Mouse (Mus musculus): Measurements from ENCODE around the gene Zbtb1. TPM values are rescaled to one million over a fixed set of nuclear protein-coding genes. Genes with fewer than 3 reads are reported as not detected.

Zbtb1 gene
- 0.30 and 0.34 TPM in 2 replicates for polyA plus RNA-seq (2012; rRNA removed)

GRCm38 (mm10) chr12:76369978-76370830 is at the start of gene Zbtb1:
Zbtb1 (plus strand) TSS chr12:76370266.
- H3K4me1 ChIP-seq (ENCODE audit: control insufficient read depth, insufficient read depth, low read length) = peaks cover 11% of the 10 kb centered on the region
- peak within 1 kb of the TSS; percentile 89 for H3K27ac ChIP-seq (ENCODE audit: control insufficient read depth, insufficient read depth, low read depth, low read length)
- H3K27me3 ChIP-seq (ENCODE audit: control insufficient read depth, insufficient read depth, low read length) = no peaks in the 10 kb centered on the region
- H3K4me3 ChIP-seq (ENCODE audit: control insufficient read depth, low read depth, low read length) = peak within 1 kb of the TSS; percentile 89
- no peak; the same call in 1 of the 2 replicates for TF ChIP-seq POLR2A (IDR thresholded peaks at IDR 0.05; ENCODE audit: control insufficient read depth, low read depth, low read length)
- no peak for TF ChIP-seq CTCF (IDR thresholded peaks at IDR 0.05; ENCODE audit: control insufficient read depth, insufficient read depth, insufficient replicate concordance, low read depth, low read length)
- no peaks in the 10 kb centered on the region; the same call in 1 of the 2 replicates for H3K36me3 ChIP-seq (ENCODE audit: control insufficient read depth, insufficient read depth, low read length)

GRCm38 (mm10) chr12:76324679-76325431 is 45.2 kb upstream of the Zbtb1 start, which contains the start of gene Akap5:
Akap5 (plus strand) TSS chr12:76324891.
- H3K27me3 ChIP-seq (ENCODE audit: control insufficient read depth, insufficient read depth, low read length) = no peaks in the 10 kb centered on the region
- peak within 1 kb of the TSS; percentile 88 for H3K4me3 ChIP-seq (ENCODE audit: control insufficient read depth, low read depth, low read length)
- H3K27ac ChIP-seq (ENCODE audit: control insufficient read depth, insufficient read depth, low read depth, low read length) = no peak within 1 kb of the TSS
- H3K36me3 ChIP-seq (ENCODE audit: control insufficient read depth, insufficient read depth, low read length) = no peaks in the 10 kb centered on the region
- peaks cover 15% of the 10 kb centered on the region for H3K4me1 ChIP-seq (ENCODE audit: control insufficient read depth, insufficient read depth, low read length)
- TF ChIP-seq POLR2A (IDR thresholded peaks at IDR 0.05; ENCODE audit: control insufficient read depth, low read depth, low read length) (no peak), CTCF (IDR thresholded peaks at IDR 0.05; ENCODE audit: control insufficient read depth, insufficient read depth, insufficient replicate concordance, low read depth, low read length) (no peak)

- H3K4me1 ChIP-seq (ENCODE audit: control insufficient read depth, insufficient read depth, low read length) = peaks cover 15% of the 10 kb centered on the region
- H3K36me3 ChIP-seq (ENCODE audit: control insufficient read depth, insufficient read depth, low read length) = no peaks in the 10 kb centered on the region
- H3K27ac ChIP-seq (ENCODE audit: control insufficient read depth, insufficient read depth, low read depth, low read length) = no peak overlapping the region
- no peak overlapping the region for H3K4me3 ChIP-seq (ENCODE audit: control insufficient read depth, low read depth, low read length)
- TF ChIP-seq POLR2A (IDR thresholded peaks at IDR 0.05; ENCODE audit: control insufficient read depth, low read depth, low read length) (no peak), CTCF (IDR thresholded peaks at IDR 0.05; ENCODE audit: control insufficient read depth, insufficient read depth, insufficient replicate concordance, low read depth, low read length) (no peak)
- H3K27me3 ChIP-seq (ENCODE audit: control insufficient read depth, insufficient read depth, low read length) = no peaks in the 10 kb centered on the region
These were observed 43.4 kb upstream of the Zbtb1 start for GRCm38 (mm10) chr12:76326437-76327220.

GRCm38 (mm10) chr12:76328567-76329354 is 41.3 kb upstream of the Zbtb1 start:
- Histone ChIP-seq H3K27ac (ENCODE audit: control insufficient read depth, insufficient read depth, low read depth, low read length) (peak overlapping the region; percentile 91), H3K27me3 (ENCODE audit: control insufficient read depth, insufficient read depth, low read length) (no peaks in the 10 kb centered on the region), H3K4me1 (ENCODE audit: control insufficient read depth, insufficient read depth, low read length) (peaks cover 15% of the 10 kb centered on the region), H3K4me3 (ENCODE audit: control insufficient read depth, low read depth, low read length) (no peak overlapping the region), H3K36me3 (ENCODE audit: control insufficient read depth, insufficient read depth, low read length) (no peaks in the 10 kb centered on the region)
- TF ChIP-seq POLR2A (IDR thresholded peaks at IDR 0.05; ENCODE audit: control insufficient read depth, low read depth, low read length) = no peak

- TF ChIP-seq POLR2A (IDR thresholded peaks at IDR 0.05; ENCODE audit: control insufficient read depth, low read depth, low read length) = no peak
- TF ChIP-seq CTCF (IDR thresholded peaks at IDR 0.05; ENCODE audit: control insufficient read depth, insufficient read depth, insufficient replicate concordance, low read depth, low read length) = no peak
- Histone ChIP-seq H3K27me3 (ENCODE audit: control insufficient read depth, insufficient read depth, low read length) (no peaks in the 10 kb centered on the region), H3K4me1 (ENCODE audit: control insufficient read depth, insufficient read depth, low read length) (peaks cover 6% of the 10 kb centered on the region), H3K4me3 (ENCODE audit: control insufficient read depth, low read depth, low read length) (no peak overlapping the region), H3K27ac (ENCODE audit: control insufficient read depth, insufficient read depth, low read depth, low read length) (no peak overlapping the region), H3K36me3 (ENCODE audit: control insufficient read depth, insufficient read depth, low read length) (no peaks in the 10 kb centered on the region)
These were observed 36.4 kb upstream of the Zbtb1 start for GRCm38 (mm10) chr12:76333688-76334087.

- no peaks in the 10 kb centered on the region for H3K27me3 ChIP-seq (ENCODE audit: control insufficient read depth, insufficient read depth, low read length)
- H3K27ac ChIP-seq (ENCODE audit: control insufficient read depth, insufficient read depth, low read depth, low read length) = no peak overlapping the region
- TF ChIP-seq POLR2A (IDR thresholded peaks at IDR 0.05; ENCODE audit: control insufficient read depth, low read depth, low read length) (no peak), CTCF (IDR thresholded peaks at IDR 0.05; ENCODE audit: control insufficient read depth, insufficient read depth, insufficient replicate concordance, low read depth, low read length) (no peak)
- H3K4me3 ChIP-seq (ENCODE audit: control insufficient read depth, low read depth, low read length) = no peak overlapping the region
- no peaks in the 10 kb centered on the region for H3K4me1 ChIP-seq (ENCODE audit: control insufficient read depth, insufficient read depth, low read length)
- no peaks in the 10 kb centered on the region for H3K36me3 ChIP-seq (ENCODE audit: control insufficient read depth, insufficient read depth, low read length)
These were observed 34.4 kb upstream of the Zbtb1 start for GRCm38 (mm10) chr12:76335641-76336040.
